Comparison of ENCODE assay signal across 36 mouse cellular contexts in genomic region chr10:42525682-42526081, GRCm38 (mm10). TPM values are rescaled to one million over a fixed set of nuclear protein-coding genes. Genes with fewer than 3 reads are reported as not detected.
DNase-seq lines count a peak whose midpoint lies in the region; ATAC-seq and TF ChIP-seq lines count a peak whose summit lies in the region.
"Had no signal": no experiment of that assay in that cellular context is flagged by ENCODE, and none has a peak within 500 bp of the region (broad histone marks: within the 10 kb centered on the region; RNA-seq: fewer than 3 reads in every experiment).

No protein-coding gene starts in this region.

- no peak for TF ChIP-seq RAD21 in MEL (IDR thresholded peaks at IDR 0.05; ENCODE audit: low read depth, low read length)

- H3K9me3 ChIP-seq in MEL (replicated peaks; ENCODE audit: insufficient read depth, low read length): no peaks in the 10 kb centered on the region
- H3K9me3 ChIP-seq in liver, embryonic 13.5 days (replicated peaks): no peaks in the 10 kb centered on the region
- no peaks in the 10 kb centered on the region for H3K9me3 ChIP-seq in stomach, postnatal 0 days (ENCODE audit: control insufficient read depth, low read length)
- H3K9me3 ChIP-seq: forebrain, embryonic 13.5 days; hindbrain, embryonic 13.5 days; midbrain, embryonic 13.5 days; neural tube, embryonic 15.5 days had no signal

- H3K4me1 ChIP-seq in MEL (ENCODE audit: control insufficient read depth in 1 of 2, insufficient read depth in 2 of 2, low read length in 2 of 2): peaks cover 6% of the 10 kb centered on the region in 2 experiments
- peaks cover 94% of the 10 kb centered on the region for H3K4me1 ChIP-seq in liver, embryonic 13.5 days (replicated peaks)
- no peaks in the 10 kb centered on the region for H3K4me1 ChIP-seq in stomach, postnatal 0 days (replicated peaks; ENCODE audit: control insufficient read depth, insufficient read depth)

- H3K79me2 ChIP-seq in MEL (ENCODE audit: control insufficient read depth, insufficient read depth, low read length, poor library complexity): peaks cover 5% of the 10 kb centered on the region

- peaks cover 15 to 28% of the 10 kb centered on the region in 2 experiments for H3K36me3 ChIP-seq in MEL (ENCODE audit: control insufficient read depth in 1 of 2, insufficient read depth in 2 of 2, low read length in 2 of 2)
- H3K36me3 ChIP-seq in liver, embryonic 13.5 days: peaks cover 56% of the 10 kb centered on the region
- H3K36me3 ChIP-seq in stomach, postnatal 0 days (ENCODE audit: control insufficient read depth, insufficient read depth, low read length): peaks cover 10% of the 10 kb centered on the region

- TF ChIP-seq EP300 in MEL (IDR thresholded peaks at IDR 0.05; ENCODE audit: low read depth in 1 of 2, low read length in 2 of 2): peak; percentile 45 to 54; a peak in 2 of 4 replicates
- no peak for TF ChIP-seq EP300 in stomach, postnatal 0 days (optimal IDR thresholded peaks at IDR 0.05)

- no peak for TF ChIP-seq CTCF in MEL (IDR thresholded peaks at IDR 0.05 in 2 of 3, conservative IDR thresholded peaks at IDR 0.05 in 1 of 3; ENCODE audit: control insufficient read depth in 1 of 3, insufficient read depth in 1 of 3, low read depth in 2 of 3, low read length in 3 of 3, poor library complexity in 1 of 3, severe bottlenecking in 1 of 3)
- no peak for TF ChIP-seq CTCF in stomach, postnatal 0 days (IDR thresholded peaks at IDR 0.05; ENCODE audit: low read depth)

- H3K4me3 ChIP-seq in MEL (ENCODE audit: control insufficient read depth in 1 of 2, insufficient read depth in 1 of 2, low read depth in 2 of 2, low read length in 2 of 2): no peak overlapping the region
- no peak overlapping the region for H3K4me3 ChIP-seq in liver, embryonic 13.5 days (replicated peaks)
- H3K4me3 ChIP-seq in stomach, postnatal 0 days (ENCODE audit: low read depth, low read length): no peak overlapping the region
- H3K4me3 ChIP-seq: forebrain, embryonic 13.5 days; hindbrain, embryonic 13.5 days; midbrain, embryonic 13.5 days; neural tube, embryonic 15.5 days had no signal

- no peak for TF ChIP-seq POLR2A in MEL (IDR thresholded peaks at IDR 0.05; ENCODE audit: control insufficient read depth in 1 of 2, insufficient read depth in 1 of 2, low read depth in 1 of 2, low read length in 2 of 2, poor library complexity in 1 of 2)

- 44% methylated on average over 3 of the region's 3 CpGs for WGBS in liver, embryonic 13.5 days (ENCODE audit: insufficient replicate concordance)
- 92% methylated on average over 3 of the region's 3 CpGs for WGBS in stomach, postnatal 0 days

- no peak for DNase-seq in MEL (ENCODE audit: low read depth, low spot score)
- peak; percentile 65 for DNase-seq in c-Kit-positive CD71-positive TER-119-negative erythroid progenitor cells, embryonic 14.5 days (ENCODE audit: low read depth)
- peak; percentile 47 for DNase-seq in liver, embryonic 13.5 days
- no peak for DNase-seq in kidney, postnatal 36 days
- no peak for DNase-seq in heart, adult 18-20 months
- no peak for DNase-seq in stomach, postnatal 0 days (ENCODE audit: low spot score)
- DNase-seq: adrenal gland, adult 2 months; adrenal gland, postnatal 36 days; cerebellum, adult 11-12 months; cerebellum, postnatal 10 days; gastrocnemius, postnatal 14 days; heart, postnatal 4 days; kidney, adult 8-10 months; layer of hippocampus, postnatal 36 days; left cerebral cortex, postnatal 4 days; lung, embryonic 14.5 days; lung, postnatal 14 days; retina, postnatal 1 day; right cerebral cortex, postnatal 14 days; thymus, adult 18-20 months; thymus, postnatal 36 days had no signal

- H3K9ac ChIP-seq in MEL (ENCODE audit: control insufficient read depth, low read depth, low read length, poor library complexity, severe bottlenecking): no peak overlapping the region
- H3K9ac ChIP-seq in liver, embryonic 13.5 days: peak overlapping the region; percentile 58
- no peak overlapping the region for H3K9ac ChIP-seq in stomach, postnatal 0 days (ENCODE audit: low read length)
- H3K9ac ChIP-seq: forebrain, embryonic 13.5 days; hindbrain, embryonic 13.5 days; lung, embryonic 14.5 days; midbrain, embryonic 13.5 days; neural tube, embryonic 15.5 days had no signal

- ATAC-seq in liver, embryonic 13.5 days (ENCODE audit: low read depth): peak; percentile 79
- peak; percentile 88 for ATAC-seq in megakaryocyte progenitor cell, adult 5-6 weeks (replicated peaks; ENCODE audit: poor library complexity)
- ATAC-seq in stomach, postnatal 0 days (ENCODE audit: low FRiP score, low TSS enrichment): no peak
- ATAC-seq: CD4-positive, CD25-positive, alpha-beta regulatory T cell, adult 4 months; forebrain, embryonic 13.5 days; intestine, embryonic 16.5 days; midbrain, embryonic 13.5 days had no signal

- H3K27me3 ChIP-seq in MEL (ENCODE audit: control insufficient read depth in 1 of 2, insufficient read depth in 2 of 2, low read length in 2 of 2): no peaks in the 10 kb centered on the region
- no peaks in the 10 kb centered on the region for H3K27me3 ChIP-seq in liver, embryonic 13.5 days
- no peaks in the 10 kb centered on the region for H3K27me3 ChIP-seq in stomach, postnatal 0 days (ENCODE audit: control insufficient read depth, insufficient read depth, low read length)
- H3K27me3 ChIP-seq: forebrain, embryonic 13.5 days; hindbrain, embryonic 13.5 days; midbrain, embryonic 13.5 days; neural tube, embryonic 15.5 days had no signal

- H3K4me2 ChIP-seq in liver, embryonic 13.5 days: peak overlapping the region; percentile 19; the same call in 1 of the 2 replicates
- no peak overlapping the region for H3K4me2 ChIP-seq in stomach, postnatal 0 days (replicated peaks; ENCODE audit: low read depth)
- H3K4me2 ChIP-seq: forebrain, embryonic 13.5 days; heart, embryonic 11.5 days; hindbrain, embryonic 13.5 days; lung, embryonic 14.5 days; midbrain, embryonic 13.5 days; neural tube, embryonic 15.5 days had no signal

- H3K27ac ChIP-seq in MEL (ENCODE audit: control insufficient read depth, low read depth, low read length): no peak overlapping the region
- peak overlapping the region; percentile 91 for H3K27ac ChIP-seq in liver, embryonic 13.5 days
- no peak overlapping the region for H3K27ac ChIP-seq in stomach, postnatal 0 days (replicated peaks)
- H3K27ac ChIP-seq: forebrain, embryonic 13.5 days; hindbrain, embryonic 13.5 days; kidney, postnatal 0 days; midbrain, embryonic 13.5 days; neural tube, embryonic 15.5 days had no signal

TF ChIP-seq in MEL, 35 proteins besides CTCF, POLR2A, EP300 and RAD21:
- peak; percentile 52 for TF ChIP-seq GATA1 (IDR thresholded peaks at IDR 0.05; ENCODE audit: low read depth, low read length)
- no peak for TF ChIP-seq KAT2A (conservative IDR thresholded peaks at IDR 0.05; ENCODE audit: low read depth, low read length)
- TF ChIP-seq MXI1 (IDR thresholded peaks at IDR 0.05; ENCODE audit: low read depth, low read length): no peak
- TF ChIP-seq TCF12 (IDR thresholded peaks at IDR 0.05; ENCODE audit: low read depth, low read length): 0 out of 2 replicates have a peak, but pooled peaks have one; percentile 14
- TF ChIP-seq ZC3H11A (IDR thresholded peaks at IDR 0.05; ENCODE audit: low read depth, low read length): no peak
- TF ChIP-seq TAL1 (IDR thresholded peaks at IDR 0.05; ENCODE audit: low read length): peak; percentile 65
- TF ChIP-seq MAX (IDR thresholded peaks at IDR 0.05; ENCODE audit: low read length): no peak
- no peak for TF ChIP-seq USF1 (IDR thresholded peaks at IDR 0.05; ENCODE audit: low read depth, low read length)

RNA-seq across cellular contexts. Expression of gene Snx3, which starts 23.9 kb away (rescaled TPM):
- total RNA-seq in MEL (2012; rRNA removed): 107 TPM in 2 replicates
- 100 to 1,000 TPM in 1 of 2 experiments, not detected in 1; 320 TPM for polyA plus RNA-seq in MEL (2012; ENCODE audit: insufficient read depth in 1 of 2, insufficient read length in 2 of 2, low read depth in 1 of 2, low replicate concordance in 2 of 2, missing spikeins in 1 of 2)
- 294 and 318 TPM in 2 replicates for polyA plus RNA-seq in liver, embryonic 13.5 days (2015; fragmentation: Nextera tagmentation; extraction: Ambion mirVana)
- total RNA-seq in megakaryocyte progenitor cell, adult 5-6 weeks (2015): 274 and 286 TPM in 2 replicates
- 104 and 114 TPM in 2 replicates for total RNA-seq in megakaryocyte progenitor cell, adult 5-6 weeks (2017)
- total RNA-seq in heart, adult 18-20 months (2021): 100 to 1,000 TPM; 173 to 184 TPM
- polyA plus RNA-seq in stomach, postnatal 0 days (2015; fragmentation: Nextera tagmentation; extraction: Ambion mirVana): 257 and 275 TPM in 2 replicates

RNA-seq across cellular contexts. Expression of gene Afg1l, which starts 47.3 kb away (rescaled TPM):
- total RNA-seq in MEL (2012; rRNA removed): 2.8 and 3.4 TPM in 2 replicates
- polyA plus RNA-seq in MEL (2012; ENCODE audit: insufficient read depth in 1 of 2, insufficient read length in 2 of 2, low read depth in 1 of 2, low replicate concordance in 2 of 2, missing spikeins in 1 of 2): 1 to 10 TPM in 1 of 2 experiments, not detected in 1; 3.7 TPM
- 2.4 and 2.7 TPM in 2 replicates for polyA plus RNA-seq in liver, embryonic 13.5 days (2015; fragmentation: Nextera tagmentation; extraction: Ambion mirVana)
- 2.1 and 3.1 TPM in 2 replicates for total RNA-seq in megakaryocyte progenitor cell, adult 5-6 weeks (2015)
- 3.0 and 5.7 TPM in 2 replicates for total RNA-seq in megakaryocyte progenitor cell, adult 5-6 weeks (2017)
- 10 to 100 TPM; 31.8 to 32.7 TPM for total RNA-seq in heart, adult 18-20 months (2021)
- polyA plus RNA-seq in stomach, postnatal 0 days (2015; fragmentation: Nextera tagmentation; extraction: Ambion mirVana): 6.3 and 6.4 TPM in 2 replicates

RNA-seq across cellular contexts. Expression of gene Nr2e1, which starts 57.8 kb away (rescaled TPM):
- total RNA-seq in MEL (2012; rRNA removed): 0.03 TPM in 1 of 2 replicates, not detected in the other
- polyA plus RNA-seq in MEL (2012; ENCODE audit: insufficient read depth in 1 of 2, insufficient read length in 2 of 2, low read depth in 1 of 2, low replicate concordance in 2 of 2, missing spikeins in 1 of 2): not detected
- not detected in 2 replicates for polyA plus RNA-seq in liver, embryonic 13.5 days (2015; fragmentation: Nextera tagmentation; extraction: Ambion mirVana)
- not detected in 2 replicates for total RNA-seq in megakaryocyte progenitor cell, adult 5-6 weeks (2015)
- not detected in 2 replicates for total RNA-seq in megakaryocyte progenitor cell, adult 5-6 weeks (2017)
- not detected for total RNA-seq in heart, adult 18-20 months (2021)
- 0.04 TPM in 1 of 2 replicates, not detected in the other for polyA plus RNA-seq in stomach, postnatal 0 days (2015; fragmentation: Nextera tagmentation; extraction: Ambion mirVana)
- total RNA-seq: adrenal gland, adult 2 months; adrenal gland, postnatal 36 days; gastrocnemius, postnatal 14 days; granulocyte monocyte progenitor cell, adult 5-6 weeks; heart, postnatal 4 days; monocyte, adult 5-6 weeks had no signal
- polyA plus RNA-seq: adrenal gland, adult 2 months; CD4-positive, CD25-positive, alpha-beta regulatory T cell, adult 4 months; heart, embryonic 16.5 days; intestine, embryonic 16.5 days; kidney, postnatal 0 days; large intestine, adult 2 months; lung, embryonic 14.5 days; neural tube, embryonic 15.5 days; small intestine, adult 2 months; stomach, embryonic 14.5 days had no signal

RNA-seq across cellular contexts. Expression of gene Ostm1, which starts 57.9 kb away (rescaled TPM):
- total RNA-seq in MEL (2012; rRNA removed): 15.7 and 17.5 TPM in 2 replicates
- 10 to 100 TPM in 1 of 2 experiments, not detected in 1; 13.9 TPM for polyA plus RNA-seq in MEL (2012; ENCODE audit: insufficient read depth in 1 of 2, insufficient read length in 2 of 2, low read depth in 1 of 2, low replicate concordance in 2 of 2, missing spikeins in 1 of 2)
- 15.6 and 18.4 TPM in 2 replicates for polyA plus RNA-seq in liver, embryonic 13.5 days (2015; fragmentation: Nextera tagmentation; extraction: Ambion mirVana)
- total RNA-seq in megakaryocyte progenitor cell, adult 5-6 weeks (2015): 40.5 and 42.3 TPM in 2 replicates
- total RNA-seq in megakaryocyte progenitor cell, adult 5-6 weeks (2017): 46.4 and 47.3 TPM in 2 replicates
- 10 to 100 TPM; 21.2 to 22.7 TPM for total RNA-seq in heart, adult 18-20 months (2021)
- 13.0 and 13.5 TPM in 2 replicates for polyA plus RNA-seq in stomach, postnatal 0 days (2015; fragmentation: Nextera tagmentation; extraction: Ambion mirVana)

Comparison
In these comparisons a context has a peak if more than half of its experiments do, and no peak if none do; other contexts are left out.
1. DNase-seq: peak in c-Kit-positive CD71-positive TER-119-negative erythroid progenitor cells, embryonic 14.5 days (single experiment) and liver, embryonic 13.5 days (single experiment); none in MEL (single experiment), kidney, postnatal 36 days (0 of 2), heart, adult 18-20 months (0 of 2) and stomach, postnatal 0 days (single experiment).